Mouse (Mus musculus) gastrocnemius, postnatal 10 days (tissue): ENCODE results near the gene Itgbl1. TPM values are rescaled to one million over a fixed set of nuclear protein-coding genes. Genes with fewer than 3 reads are reported as not detected.
"Not testable (repeated sequence)": the region's sequence is repeated elsewhere in the genome, so short reads cannot be mapped to it uniquely, and the experiment has no call there.

Experiments used
- DNase-seq: peaks from one replicate; pipeline ENCODE4 v3.0.0; 2021; ENCODE audit warnings: mixed read lengths
- long read RNA-seq, 2 experiments: library from polyadenylated mRNA; stranded (forward); transcript quantifications; one replicate each; pipeline ENCODE4 v2.0.0; 2021
- total RNA-seq, 2 experiments: library from RNA; stranded (reverse); gene quantifications; 2 replicates each; pipeline ENCODE4 v1.2.3; 2021

Gene Itgbl1
- 1 to 10 TPM; 7.3 to 8.0 TPM for total RNA-seq
- long read RNA-seq, experiment 1, full-length matches to known transcripts: 7 of 9 reads
- long read RNA-seq, experiment 1, partial matches to known transcripts: 1 of 9 reads
- long read RNA-seq, experiment 1, other reads (novel, unspliced or antisense): 1 of 9 reads
- long read RNA-seq, experiment 2, full-length matches to known transcripts: 7 of 9 reads
- long read RNA-seq, experiment 2, partial matches to known transcripts: 2 of 9 reads
- long read RNA-seq, experiment 2, other reads (novel, unspliced or antisense): 0 of 9 reads

DNA sequence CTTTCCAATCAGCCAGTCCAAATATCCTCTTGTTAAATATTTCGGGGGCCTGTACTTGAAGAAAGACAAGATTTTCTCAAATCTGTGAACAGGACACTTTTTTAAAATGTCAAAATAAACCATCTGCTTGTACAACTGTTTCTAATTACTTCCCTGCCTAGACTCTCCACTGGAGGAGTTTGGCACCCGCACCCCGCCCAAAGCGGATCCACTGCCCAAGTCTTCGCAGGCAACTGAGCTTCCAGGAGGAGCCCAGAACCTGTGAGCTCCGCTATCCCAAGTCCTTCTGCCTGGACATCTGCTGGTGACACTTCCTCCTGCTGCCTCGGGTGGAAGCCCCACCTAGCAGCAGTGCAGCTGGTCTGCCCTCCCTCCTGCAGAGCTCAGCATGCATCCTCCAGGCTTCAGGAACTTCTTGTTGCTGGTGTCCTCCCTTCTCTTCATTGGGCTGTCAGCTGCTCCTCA lies at the start of gene Itgbl1:
Gene Itgbl1 (plus strand): TSS at position 51 of the 465 bp plus-strand sequence.
- DNase-seq: peak; percentile 12

DNA sequence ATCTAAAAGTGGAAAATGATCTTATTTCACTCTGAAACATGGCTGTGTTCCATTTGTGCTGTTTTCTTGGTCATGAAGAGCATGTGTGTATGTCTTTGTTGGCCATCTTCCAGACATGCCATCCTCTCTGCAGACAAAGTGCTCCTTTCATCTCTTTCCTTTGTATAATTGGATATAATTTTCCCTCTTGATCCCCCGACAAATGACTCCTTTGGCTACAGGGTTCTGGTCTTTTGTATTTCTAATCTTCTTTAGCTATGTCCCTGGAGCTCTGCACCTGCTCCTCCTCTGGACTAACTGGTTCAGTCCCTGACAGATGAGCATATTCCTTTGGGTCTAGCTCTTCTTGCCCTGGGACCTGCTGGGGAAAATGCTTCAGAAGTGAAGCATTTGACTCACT lies 36.8 kb upstream of the Itgbl1 start:
- no peak for DNase-seq

DNA sequence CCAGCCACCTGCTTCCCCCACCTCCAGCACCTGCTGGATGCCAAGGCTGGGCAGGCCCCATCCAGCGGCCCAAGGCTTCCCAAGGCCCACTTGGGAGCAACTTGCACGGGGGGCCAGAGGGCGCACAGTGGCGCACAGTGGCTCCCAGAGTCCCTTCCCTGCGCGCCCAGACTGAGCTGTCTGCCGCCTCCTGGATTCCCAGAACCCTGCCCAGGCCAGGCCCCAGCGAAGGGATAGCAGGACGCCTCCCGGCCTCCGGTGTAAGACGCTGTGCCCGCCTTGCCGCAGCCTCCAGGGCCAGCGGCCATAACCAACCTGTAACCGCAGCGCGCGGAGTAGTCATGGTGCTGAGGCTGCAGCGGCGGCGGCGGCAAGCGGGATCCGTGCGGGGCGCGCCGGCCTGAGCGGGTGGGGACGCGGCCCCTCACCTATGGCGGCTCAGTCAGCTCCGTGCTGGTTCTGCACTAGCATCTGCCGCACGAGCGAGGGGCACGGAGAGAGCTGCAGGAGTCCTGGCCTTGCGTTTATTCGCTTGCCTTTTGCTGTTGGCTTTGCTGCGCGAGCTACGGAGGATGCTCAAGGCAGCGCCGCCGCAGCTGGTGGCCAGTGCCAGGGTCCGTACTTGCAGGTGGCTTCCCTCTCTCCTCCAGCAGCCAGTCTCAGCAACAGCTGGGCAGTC lies 33.1 kb upstream of the Itgbl1 start, which contains the start of gene Nalcn:
Gene Nalcn (minus strand): TSS at position 644 of the 679 bp plus-strand sequence.
- peak; percentile 7 for DNase-seq

DNA sequence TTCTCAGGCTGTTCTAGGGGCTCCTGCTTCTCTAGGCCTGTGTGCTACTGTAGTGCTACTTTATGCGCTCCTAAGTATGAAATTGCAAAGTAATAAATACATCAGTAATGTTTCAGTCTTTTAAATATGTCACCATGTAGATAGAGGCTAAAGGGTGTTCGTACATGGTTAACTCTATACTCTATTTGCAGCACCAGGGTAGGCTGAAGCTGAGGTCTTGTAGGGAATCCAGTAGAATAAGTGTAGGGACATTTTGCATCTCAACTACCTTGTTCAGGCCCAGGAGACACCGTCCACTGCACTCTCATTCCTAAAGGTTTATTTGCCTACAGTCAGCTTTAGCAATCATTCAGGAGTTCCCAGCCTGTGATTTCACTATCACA lies 32.6 kb upstream of the Itgbl1 start:
- no peak for DNase-seq

DNA sequence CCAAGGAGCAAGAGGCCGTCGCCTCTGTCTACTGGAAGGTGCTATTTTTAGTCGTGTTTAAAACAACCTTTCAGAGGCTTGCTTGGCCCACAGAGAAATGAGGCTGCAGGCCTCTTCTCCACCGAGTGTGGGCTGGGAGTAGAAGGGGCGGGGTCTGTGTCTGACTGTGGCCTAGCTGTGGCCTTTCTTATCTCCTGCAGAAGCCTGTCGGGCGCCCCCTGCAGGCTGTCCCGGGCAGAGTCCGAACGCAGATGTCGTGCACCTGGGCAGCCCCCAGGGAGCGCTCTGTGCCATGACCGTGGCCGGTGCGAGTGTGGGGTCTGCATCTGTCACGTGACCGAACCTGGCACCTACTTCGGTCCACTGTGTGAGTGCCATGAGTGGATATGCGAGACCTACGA lies 1.3 kb downstream of the Itgbl1 start:
- peak; percentile 29 for DNase-seq

DNA sequence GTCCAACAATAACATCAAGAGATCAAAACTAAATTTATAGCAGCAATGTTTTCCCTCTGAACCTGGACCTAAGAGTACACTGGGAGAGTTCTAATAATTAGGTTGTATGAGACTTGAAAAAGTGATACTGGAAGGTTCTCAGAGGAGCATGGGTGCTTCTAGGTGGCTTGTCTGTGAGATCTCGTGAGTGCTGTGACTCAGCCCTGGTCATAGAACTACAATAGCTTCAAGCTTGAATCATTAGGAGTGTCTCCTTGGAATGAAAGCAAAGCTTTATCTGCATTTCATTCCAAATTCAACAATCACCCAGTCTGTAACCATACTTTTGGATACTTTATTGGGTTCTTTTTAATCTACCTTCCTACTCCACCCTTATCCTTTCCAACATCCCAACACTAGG lies 2.6 kb downstream of the Itgbl1 start:
- DNase-seq: no peak

DNA sequence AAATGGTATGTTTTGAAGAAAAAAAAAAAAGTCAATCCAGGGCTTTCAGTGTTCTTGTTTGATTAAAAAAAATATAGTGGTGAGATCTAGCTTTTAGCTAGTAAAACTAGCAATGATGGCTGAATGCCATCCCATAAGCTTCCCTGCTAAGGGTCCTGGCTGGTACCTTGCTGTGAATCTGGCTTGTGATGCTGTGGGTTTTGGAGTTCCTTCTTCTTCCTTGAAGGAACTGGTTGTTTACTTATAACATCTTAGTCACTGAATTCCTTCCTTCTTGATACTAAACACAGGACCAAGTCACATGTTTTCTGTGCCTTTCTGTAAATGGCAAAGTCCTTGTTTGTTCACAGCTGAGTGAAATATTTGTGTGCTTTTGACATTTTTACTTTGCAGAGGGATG lies 3.4 kb downstream of the Itgbl1 start:
- DNase-seq: no peak

DNA sequence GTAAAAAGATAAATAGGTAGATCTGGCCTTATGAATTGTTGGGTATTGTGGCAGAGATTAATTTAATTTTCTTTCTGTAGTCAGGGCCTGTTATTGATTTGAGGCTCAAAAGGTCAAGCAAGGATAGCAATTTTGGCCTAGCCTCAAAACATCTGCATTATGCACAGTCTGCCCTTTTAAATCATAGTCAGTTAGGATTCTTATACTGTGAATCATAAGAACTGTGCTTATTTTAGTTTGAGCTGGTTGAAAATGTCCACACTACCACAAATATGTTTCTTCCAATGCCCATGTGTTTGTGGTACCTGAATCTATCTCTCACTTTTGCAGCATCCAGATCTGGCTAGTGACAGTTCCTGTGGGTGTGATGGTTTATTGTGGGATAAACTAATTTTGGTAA lies 4.7 kb downstream of the Itgbl1 start:
- DNase-seq: no peak

DNA sequence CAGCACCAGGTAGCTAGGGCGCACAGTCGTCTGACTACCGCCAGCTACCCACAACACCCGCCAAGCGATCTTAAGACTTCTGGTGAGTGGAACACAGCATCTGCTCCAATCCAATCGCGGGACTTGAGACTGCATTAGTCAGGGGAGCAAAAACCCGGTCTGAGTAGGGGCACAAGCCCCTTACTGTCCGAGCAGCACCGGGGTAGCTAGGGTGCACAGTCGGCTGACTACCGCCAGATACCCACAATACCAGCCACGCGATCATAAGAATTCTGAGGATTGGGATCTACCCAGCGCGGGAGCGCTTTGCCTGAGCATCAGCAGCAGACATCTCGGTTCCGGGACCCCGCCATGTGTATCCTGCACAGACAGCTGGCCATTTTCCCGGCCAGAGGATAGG lies 11.3 kb downstream of the Itgbl1 start:
- DNase-seq: not testable (repeated sequence)

DNA sequence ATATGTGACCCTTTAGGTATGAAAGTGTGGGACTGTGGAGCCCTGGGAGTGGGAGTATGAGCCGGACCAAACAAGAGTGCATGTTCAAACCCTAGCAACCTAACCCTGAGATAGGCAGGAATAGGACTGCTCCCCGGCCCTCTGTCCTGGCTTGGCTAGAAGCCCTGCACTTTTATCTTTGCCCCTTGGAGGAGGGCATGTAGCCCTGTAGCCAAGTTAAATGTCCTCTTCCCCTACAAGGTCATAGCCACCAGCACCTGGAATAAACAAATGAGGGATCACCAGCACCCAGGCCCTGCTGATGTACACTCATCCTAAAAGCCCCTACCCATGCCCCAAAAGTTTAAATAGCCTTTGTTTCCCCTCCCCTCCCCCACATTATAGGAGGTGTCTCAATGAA lies 18.3 kb downstream of the Itgbl1 start:
- DNase-seq: no peak

DNA sequence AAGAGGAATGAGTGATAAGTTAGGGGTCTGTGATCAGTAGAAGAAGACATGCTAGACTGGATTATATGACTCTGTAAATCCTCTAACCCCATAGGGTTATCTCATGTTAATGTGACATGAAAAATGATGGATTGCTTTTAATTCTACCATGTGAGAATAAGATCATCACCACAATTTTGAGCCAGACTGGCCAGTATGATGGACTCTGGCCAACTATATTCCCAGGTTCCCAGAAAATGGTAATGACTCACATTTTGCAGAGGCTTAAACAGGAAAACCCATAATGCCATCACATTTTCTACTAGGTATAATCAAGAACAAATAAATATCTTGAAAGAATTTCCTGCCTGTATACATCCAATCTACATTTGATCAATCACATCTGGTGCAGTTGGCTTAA lies 55.0 kb downstream of the Itgbl1 start:
- no peak for DNase-seq

DNA sequence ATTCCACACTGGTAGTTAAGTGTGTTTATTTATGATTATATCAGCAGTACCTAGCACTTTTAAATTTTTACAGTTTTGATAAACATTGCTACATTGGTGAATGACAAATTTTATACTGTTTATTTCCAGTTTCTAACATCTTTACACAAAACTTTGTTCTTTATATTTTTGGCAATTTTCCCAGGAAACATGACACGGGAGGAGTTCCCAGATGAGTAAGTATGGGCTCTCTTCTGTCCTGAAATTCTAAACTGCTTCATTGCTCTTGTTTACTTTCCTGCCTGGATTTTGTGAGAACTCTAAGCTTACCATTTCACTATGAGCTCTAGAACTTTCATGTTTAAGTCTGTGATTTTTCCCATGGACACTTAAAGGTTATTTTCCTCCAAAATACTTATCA lies 82.3 kb downstream of the Itgbl1 start:
- no peak for DNase-seq

DNA sequence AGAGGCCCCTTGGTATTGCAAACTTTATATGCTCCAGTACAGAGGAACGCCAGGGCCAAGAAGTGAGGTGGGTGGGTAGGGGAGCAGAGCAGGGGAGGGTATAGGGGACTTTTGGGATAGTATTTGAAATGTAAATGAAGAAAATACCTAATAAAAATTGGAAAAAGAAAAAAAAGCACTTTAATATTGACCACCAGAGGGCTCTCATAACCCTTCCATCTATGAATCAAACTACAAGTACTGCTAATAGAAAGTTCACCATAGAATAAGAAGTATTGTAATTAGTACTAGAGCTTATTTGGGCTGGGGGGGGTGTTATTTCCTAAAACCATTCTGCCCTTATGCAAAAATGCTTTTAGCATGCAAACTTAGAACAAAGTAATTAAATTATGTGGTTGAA lies 91.2 kb downstream of the Itgbl1 start:
- no peak for DNase-seq

DNA sequence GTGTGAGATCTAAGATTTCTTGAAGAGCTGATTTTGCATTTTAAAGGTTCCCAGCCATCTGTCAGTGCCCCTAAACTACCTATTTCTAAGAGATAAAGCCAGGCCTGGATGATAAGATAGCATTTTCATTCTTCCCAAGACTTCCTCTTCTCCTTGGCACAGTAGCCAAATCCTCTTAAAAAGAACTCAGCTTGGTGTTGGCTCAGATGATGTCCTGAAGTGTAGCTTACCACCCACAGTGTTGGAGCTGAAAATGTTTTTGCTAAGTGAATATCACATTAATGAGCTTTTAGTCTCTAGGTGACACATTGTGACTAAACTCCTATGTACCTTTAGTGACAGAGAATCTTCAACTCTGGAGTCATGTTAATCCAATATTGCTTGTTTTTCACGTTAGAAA lies 99.8 kb downstream of the Itgbl1 start:
- DNase-seq: no peak

DNA sequence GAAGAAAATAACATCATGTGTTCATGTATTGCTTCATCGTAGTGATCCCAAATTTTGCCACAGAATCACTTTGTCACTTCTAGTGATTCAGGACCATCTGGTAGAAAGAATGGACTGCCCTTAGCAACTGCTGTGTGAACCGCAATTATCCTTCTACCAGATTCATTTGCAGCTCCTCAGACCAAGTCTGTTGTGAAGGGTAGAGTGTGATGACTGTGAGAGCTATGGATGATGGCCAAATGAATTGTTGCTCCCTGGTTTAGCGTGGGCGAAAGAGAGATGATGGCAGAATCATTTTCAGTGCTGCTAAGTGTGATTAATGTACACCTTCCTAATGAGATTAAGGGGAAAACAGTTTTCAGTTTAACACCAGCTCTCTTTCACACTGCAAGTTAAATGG lies 100.3 kb downstream of the Itgbl1 start:
- DNase-seq: no peak

DNA sequence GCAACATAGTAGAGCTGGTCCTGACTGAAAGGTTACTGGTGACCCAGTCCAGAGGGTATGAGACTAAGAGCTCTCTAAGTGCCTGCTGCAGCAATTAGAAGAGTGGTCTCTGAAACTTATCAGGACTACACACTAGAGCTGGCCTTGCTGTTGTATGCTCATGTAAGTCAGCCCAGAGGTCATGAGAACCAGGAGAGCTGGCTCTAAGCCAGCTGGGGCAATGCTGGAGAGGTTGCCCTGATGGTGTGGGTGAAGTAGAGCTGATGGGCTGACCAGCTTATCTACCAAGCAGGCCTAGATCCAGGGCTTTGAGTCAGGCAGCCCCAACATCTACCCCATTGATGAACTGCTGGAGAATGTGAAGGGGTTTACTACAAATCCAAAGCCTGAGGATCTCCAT lies 142.0 kb downstream of the Itgbl1 start:
- DNase-seq: no peak

DNA sequence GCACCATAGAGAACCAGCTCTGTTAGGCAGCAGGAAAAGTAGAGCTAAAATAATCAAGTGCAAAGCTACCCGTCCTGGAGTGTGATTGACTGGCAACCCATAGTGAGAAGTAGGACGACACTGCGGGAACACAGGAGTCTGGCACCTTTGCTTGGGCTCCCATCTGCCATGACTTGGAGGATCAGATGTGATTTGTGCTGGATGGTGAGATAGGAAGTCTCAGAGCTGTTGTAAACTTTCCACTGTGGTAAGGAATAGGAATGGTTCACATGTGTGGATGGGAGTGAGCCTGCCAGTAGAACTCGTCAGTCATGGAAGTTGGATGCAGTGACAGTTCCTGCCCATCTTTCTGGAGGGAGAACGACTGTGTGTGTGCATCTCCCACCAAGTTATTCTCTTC lies 177.9 kb downstream of the Itgbl1 start:
- DNase-seq: no peak

DNA sequence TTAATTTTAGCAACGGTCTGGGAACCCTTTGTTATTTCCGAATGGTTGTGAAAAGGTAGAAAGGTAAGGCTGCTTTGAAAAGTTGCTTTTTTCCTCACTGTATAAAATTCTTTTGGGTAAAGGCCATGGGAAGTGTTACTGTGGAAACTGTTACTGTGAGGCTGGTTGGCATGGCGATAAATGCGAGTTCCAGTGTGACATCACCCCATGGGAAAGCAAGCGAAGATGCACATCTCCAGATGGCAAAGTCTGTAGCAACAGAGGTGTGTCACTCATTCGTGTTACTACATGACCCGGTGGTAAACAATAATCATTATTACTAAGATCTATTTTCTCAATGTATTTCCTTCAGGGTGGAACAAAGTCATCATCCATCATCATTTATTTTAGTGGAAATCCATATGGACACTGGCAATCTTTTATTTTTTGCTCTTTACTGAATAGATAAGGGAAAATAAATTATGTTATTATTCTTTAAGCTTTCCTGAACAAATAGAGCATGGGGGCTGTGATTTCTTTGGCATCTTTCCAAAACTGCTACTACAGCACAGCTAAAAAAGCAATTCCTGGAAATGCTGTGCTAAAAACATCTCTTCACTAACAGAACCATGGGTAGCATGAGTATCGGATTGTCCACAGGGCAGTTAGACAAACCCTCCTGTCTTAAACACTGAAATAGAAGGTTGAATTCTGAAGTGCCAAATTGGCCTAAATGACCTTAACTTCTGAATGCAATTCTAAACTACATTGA lies 184.1 kb downstream of the Itgbl1 start:
- no peak for DNase-seq

DNA sequence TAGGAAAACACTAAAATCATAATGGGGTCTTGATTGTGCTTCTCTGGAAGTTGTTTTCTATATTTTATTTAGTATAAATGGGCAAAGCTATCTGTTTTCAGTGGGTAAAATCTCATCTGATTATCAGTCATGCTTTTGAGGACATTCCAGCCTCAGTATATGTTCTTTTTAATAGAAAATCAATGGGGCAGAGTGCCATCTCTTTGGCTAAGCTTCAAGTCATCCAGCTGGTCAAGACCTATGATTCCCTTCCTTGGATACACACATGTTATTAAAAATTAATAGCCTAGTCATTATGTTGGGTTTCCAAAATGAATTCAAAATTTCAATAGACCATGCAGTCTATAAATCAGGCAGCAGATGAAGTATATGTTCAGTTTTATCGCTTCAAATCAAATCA lies 204.8 kb downstream of the Itgbl1 start:
- no peak for DNase-seq

DNA sequence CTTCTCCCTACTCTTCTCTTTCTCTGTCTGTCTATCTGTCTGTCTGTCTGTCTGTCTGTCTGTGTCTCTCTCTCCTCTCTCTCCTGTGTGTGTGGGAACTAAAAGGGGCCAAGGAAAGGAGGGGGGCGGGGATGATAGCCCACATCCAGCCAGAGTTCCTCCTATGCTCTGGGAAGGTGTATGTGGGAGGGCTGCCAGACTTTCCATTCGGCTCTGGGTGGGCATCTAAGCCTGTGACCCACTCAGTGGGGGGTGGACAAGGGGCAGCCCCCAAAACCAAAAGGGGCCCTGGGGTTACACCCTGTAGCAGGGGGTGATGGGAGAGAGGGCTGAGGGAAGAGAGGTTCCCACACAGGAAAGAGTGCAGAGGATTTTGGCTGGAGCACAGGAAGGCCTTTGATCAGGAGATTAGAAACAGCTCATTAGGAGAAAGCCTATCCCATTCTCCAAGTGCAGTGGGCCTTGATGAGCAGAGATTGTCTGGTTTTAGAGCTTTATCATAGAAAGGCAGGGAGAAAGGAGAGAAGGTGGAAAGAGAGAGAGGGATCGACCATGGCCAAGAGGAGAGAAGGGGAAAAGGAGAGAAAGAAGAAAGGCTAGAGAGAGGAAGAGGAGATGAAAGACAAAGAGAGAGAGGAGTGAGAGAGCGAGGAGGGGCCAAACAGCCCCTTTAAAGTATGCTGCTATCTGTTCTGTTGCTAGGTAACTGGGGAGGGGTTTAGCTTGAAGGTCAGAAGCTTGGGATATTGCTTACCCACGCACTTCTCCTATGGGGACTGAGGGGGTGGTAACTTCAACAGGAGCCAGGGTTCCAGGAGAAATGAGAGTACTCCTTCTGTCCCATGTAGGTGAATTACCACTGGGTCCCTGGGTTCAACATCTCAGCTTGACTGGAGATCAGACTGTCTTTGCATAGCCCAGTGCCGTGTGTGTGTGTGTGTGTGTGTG lies 206.3 kb downstream of the Itgbl1 start:
- no peak for DNase-seq

DNA sequence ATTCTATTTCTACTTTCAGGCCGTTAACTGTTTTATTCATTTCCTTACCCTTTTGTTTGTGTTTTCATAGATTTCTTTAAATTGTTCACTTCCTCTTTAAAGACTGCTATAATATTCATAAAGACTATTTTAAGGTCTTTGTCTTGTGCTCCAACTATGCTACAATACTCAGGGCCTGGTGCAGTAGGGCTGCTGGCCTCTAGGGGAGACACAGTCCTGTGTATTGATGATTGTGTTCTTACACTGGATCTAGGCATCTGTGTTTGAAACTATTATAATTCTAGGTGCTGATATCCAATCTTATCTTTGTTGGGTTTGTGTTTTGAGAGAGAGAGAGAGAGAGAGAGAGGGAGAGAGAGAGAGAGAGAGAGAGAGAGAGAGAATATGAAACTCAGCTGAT lies 268.1 kb downstream of the Itgbl1 start:
- DNase-seq: no peak

DNA sequence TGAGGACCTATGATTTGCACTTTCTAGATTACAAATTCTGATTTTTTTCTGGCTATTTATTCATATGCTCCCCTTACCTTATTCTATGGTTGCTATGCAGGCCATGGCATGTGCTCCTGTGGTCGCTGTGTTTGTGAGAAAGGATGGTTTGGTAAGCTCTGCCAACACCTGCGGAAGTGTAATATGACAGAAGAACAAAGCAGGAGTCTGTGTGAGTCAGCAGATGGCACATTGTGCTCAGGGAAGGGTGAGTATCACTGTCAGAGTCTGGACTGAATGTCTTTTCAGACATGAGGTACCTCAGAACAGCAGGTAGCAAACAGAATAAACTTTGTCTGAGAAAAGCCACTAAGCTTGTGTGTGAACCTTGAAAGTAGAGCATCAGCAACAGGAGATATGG lies 306.8 kb downstream of the Itgbl1 start:
- no peak for DNase-seq
